Comparison of ENCODE assay signal across 27 mouse cellular contexts in genomic region chr10:82913772-82914171, GRCm38 (mm10). TPM values are rescaled to one million over a fixed set of nuclear protein-coding genes. Genes with fewer than 3 reads are reported as not detected.
DNase-seq lines count a peak whose midpoint lies in the region; ATAC-seq lines count a peak whose summit lies in the region.
"Had no signal": no experiment of that assay in that cellular context is flagged by ENCODE, and none has a peak within 500 bp of the region (broad histone marks: within the 10 kb centered on the region; RNA-seq: fewer than 3 reads in every experiment).

No protein-coding gene starts in this region.

- no peaks in the 10 kb centered on the region for H3K36me3 ChIP-seq in forebrain, embryonic 16.5 days (ENCODE audit: control insufficient read depth, insufficient read depth)
- H3K36me3 ChIP-seq: embryonic facial prominence, embryonic 13.5 days; hindbrain, embryonic 13.5 days; neural tube, embryonic 15.5 days had no signal

- no peak overlapping the region for H3K4me2 ChIP-seq in forebrain, embryonic 16.5 days (ENCODE audit: low read length)
- H3K4me2 ChIP-seq: embryonic facial prominence, embryonic 13.5 days; hindbrain, embryonic 13.5 days; lung, embryonic 14.5 days; midbrain, embryonic 11.5 days; neural tube, embryonic 15.5 days had no signal

- 89% methylated on average over 6 of the region's 6 CpGs for WGBS in forebrain, embryonic 16.5 days

- peak; percentile 44 to 62 for ATAC-seq in hematopoietic stem cell, adult 5-6 weeks (replicated peaks in 1 of 2; ENCODE audit: insufficient read depth in 1 of 2, low FRiP score in 2 of 2, low TSS enrichment in 1 of 2, low read depth in 1 of 2, poor library complexity in 2 of 2, severe bottlenecking in 2 of 2)
- ATAC-seq in neutrophil, adult 5-6 weeks (ENCODE audit: extremely low read depth, insufficient number of reproducible peaks, low FRiP score, poor library complexity, severe bottlenecking), result peak; percentile 53
- ATAC-seq in forebrain, embryonic 16.5 days, result no peak
- ATAC-seq: forebrain, embryonic 14.5 days; inflammation-experienced regulatory T-cells, adult 6 months; Patski had no signal

- DNase-seq in 416B (ENCODE audit: low read depth) (peak; percentile 86), adipocyte (ENCODE audit: low spot score) (peak; percentile 40)
- no peak for DNase-seq in lung, postnatal 25 days (ENCODE audit: low spot score)
- no peak for DNase-seq in gastrocnemius, adult 8-10 months (ENCODE audit: low spot score in 2 of 2)
- DNase-seq: adrenal gland, adult 8-10 months; cerebellum, adult 2 months; cerebellum, postnatal 25 days; embryo, embryonic 11 days; gastrocnemius, postnatal 10 days; heart, adult 2 months; kidney, adult 2 months; kidney, postnatal 14 days; lung, embryonic 14.5 days; lung, postnatal 36 days; thymus, adult 2 months had no signal

- H3K9me3 ChIP-seq in forebrain, embryonic 16.5 days (ENCODE audit: control insufficient read depth, low read length), result no peaks in the 10 kb centered on the region
- H3K9me3 ChIP-seq: embryonic facial prominence, embryonic 13.5 days; hindbrain, embryonic 13.5 days; neural tube, embryonic 15.5 days had no signal

- H3K27me3 ChIP-seq in forebrain, embryonic 16.5 days (replicated peaks; ENCODE audit: control insufficient read depth, insufficient read depth, low read length), result no peaks in the 10 kb centered on the region
- H3K27me3 ChIP-seq: neural tube, embryonic 15.5 days; Patski had no signal

- H3K27ac ChIP-seq in forebrain, embryonic 16.5 days (ENCODE audit: low read length), result no peak overlapping the region
- H3K27ac ChIP-seq: embryonic facial prominence, embryonic 13.5 days; heart, adult 2 months; hindbrain, embryonic 13.5 days; layer of hippocampus, adult 2 months; neural tube, embryonic 15.5 days; stomach, postnatal 0 days had no signal

- H3K4me1 ChIP-seq in forebrain, embryonic 16.5 days (replicated peaks; ENCODE audit: control insufficient read depth, insufficient read depth, low read length), result peaks cover 5% of the 10 kb centered on the region

- H3K9ac ChIP-seq in forebrain, embryonic 16.5 days (replicated peaks; ENCODE audit: low read depth, low read length), result no peak overlapping the region
- H3K9ac ChIP-seq: embryonic facial prominence, embryonic 13.5 days; hindbrain, embryonic 13.5 days; lung, embryonic 14.5 days; neural tube, embryonic 15.5 days had no signal

- H3K4me3 ChIP-seq in forebrain, embryonic 16.5 days (replicated peaks; ENCODE audit: low read length), result no peak overlapping the region
- H3K4me3 ChIP-seq: embryonic facial prominence, embryonic 13.5 days; heart, adult 2 months; hindbrain, embryonic 13.5 days; layer of hippocampus, adult 2 months; neural tube, embryonic 15.5 days had no signal

RNA-seq across cellular contexts. Expression of gene Eid3, which starts 47.3 kb away (rescaled TPM):
- total RNA-seq in hematopoietic stem cell, adult 5-6 weeks (2017), result 8.5 and 21.6 TPM in 2 replicates
- 9.2 and 11.4 TPM in 2 replicates for total RNA-seq in neutrophil, adult 5-6 weeks (2017)
- polyA plus RNA-seq in forebrain, embryonic 16.5 days (2015; fragmentation: Nextera tagmentation; extraction: Ambion mirVana), result 0.37 TPM in 2 replicates
- 1 to 10 TPM in 2 of 4 experiments, under 1 TPM in 2; 0.63 to 1.1 (median 1.0) TPM for total RNA-seq in gastrocnemius, adult 8-10 months (2022)

Comparison
In these comparisons a context has a peak if more than half of its experiments do, and no peak if none do; other contexts are left out.
1. DNase-seq: peak in 416B (single experiment) and adipocyte (single experiment); none in lung, postnatal 25 days (single experiment) and gastrocnemius, adult 8-10 months (0 of 2).